Mouse (Mus musculus): ENCODE results near the gene Trim39. TPM values are rescaled to one million over a fixed set of nuclear protein-coding genes. Genes with fewer than 3 reads are reported as not detected.

Gene Trim39
- polyA plus RNA-seq (2012; fragmentation: generic; extraction: Trizol), result 5.1 TPM
- long read RNA-seq, experiment 1, partial matches to known transcripts, result 0 of 3 reads
- long read RNA-seq, experiment 1, other reads (novel, unspliced or antisense), result 1 of 3 reads
- long read RNA-seq, experiment 2, transcript Trim39-203 (7 exons, 3,204 nt), result major isoform, 22 of 40 reads
- long read RNA-seq, experiment 2, partial matches to known transcripts, result 6 of 40 reads
- long read RNA-seq, experiment 2, other reads (novel, unspliced or antisense), result 9 of 40 reads

DNA sequence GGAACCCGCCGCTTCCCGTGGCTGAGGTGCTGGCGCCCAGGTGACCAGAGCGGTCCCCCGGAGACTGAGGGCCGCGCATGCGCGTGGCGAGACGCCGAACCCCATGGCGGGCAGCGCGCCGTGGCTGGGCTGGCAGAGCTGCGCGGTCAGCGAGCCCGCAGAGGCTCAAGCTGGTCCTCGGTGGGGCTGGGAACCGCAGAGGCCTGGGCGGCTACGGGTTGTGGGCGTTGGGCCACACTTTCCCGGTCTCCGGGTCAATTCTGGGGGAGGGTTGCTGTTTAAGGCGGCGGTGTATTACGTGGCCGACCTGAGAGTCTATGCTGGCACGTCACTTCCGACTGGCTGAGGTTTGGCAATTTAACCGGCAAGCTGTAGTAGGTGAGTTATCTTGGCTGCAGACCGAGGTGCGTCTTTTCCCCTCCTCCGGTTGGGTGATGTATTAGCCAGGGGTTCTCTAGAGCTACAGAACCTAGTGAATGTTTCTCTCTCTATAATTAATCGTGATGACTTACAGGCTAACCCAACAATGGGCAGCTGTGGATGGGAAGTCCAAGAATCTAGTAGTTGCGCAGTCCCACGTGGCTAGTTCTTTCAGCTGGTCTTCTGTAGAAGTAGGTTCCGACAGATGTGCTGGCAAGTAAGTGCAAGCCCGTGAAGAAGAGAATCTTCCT is at the start of gene Trim39:
Gene Trim39, minus strand, starts transcription at position 662 of the 671 bp plus-strand sequence.
- H3K4me3 ChIP-seq (ENCODE audit: insufficient read depth, poor library complexity, severe bottlenecking), result peak within 1 kb of the TSS; percentile 80
- peaks cover 59% of the 10 kb centered on the region for H3K36me3 ChIP-seq (ENCODE audit: control insufficient read depth, insufficient read depth)
- peaks cover 47% of the 10 kb centered on the region for H3K79me3 ChIP-seq (ENCODE audit: low read depth)
- H3K27me3 ChIP-seq (ENCODE audit: control insufficient read depth, insufficient read depth, insufficient read length), result no peaks in the 10 kb centered on the region
- peaks cover 67% of the 10 kb centered on the region for H3K79me2 ChIP-seq (ENCODE audit: control insufficient read depth, insufficient read depth)
- TF ChIP-seq CEBPB (IDR thresholded peaks at IDR 0.05; ENCODE audit: low read depth) (no peak), CTCF (IDR thresholded peaks at IDR 0.05; ENCODE audit: control insufficient read depth, insufficient read depth, insufficient read length) (no peak), MYOG (IDR thresholded peaks at IDR 0.05; ENCODE audit: control insufficient read depth, extremely low read depth, insufficient read length) (no peak), USF1 (IDR thresholded peaks at IDR 0.05; ENCODE audit: low read depth) (no peak), MAX (IDR thresholded peaks at IDR 0.05) (no peak), FOSL1 (IDR thresholded peaks at IDR 0.05; ENCODE audit: insufficient read depth, low read length, poor library complexity, severe bottlenecking) (no peak), MYOD1 (IDR thresholded peaks at IDR 0.05; ENCODE audit: control insufficient read depth, insufficient read length, low read depth) (no peak)
- H3ac ChIP-seq (ENCODE audit: control insufficient read depth, insufficient read length, low read depth), result peak within 1 kb of the TSS; percentile 84

GRCm38 (mm10) chr17:36315689-36316253 is 43.7 kb upstream of the Trim39 start:
- H3K79me2 ChIP-seq (ENCODE audit: control insufficient read depth, insufficient read depth), result no peaks in the 10 kb centered on the region
- no peak overlapping the region for H3ac ChIP-seq (ENCODE audit: control insufficient read depth, insufficient read length, low read depth)
- H3K4me3 ChIP-seq (ENCODE audit: insufficient read depth, poor library complexity, severe bottlenecking), result no peak overlapping the region
- no peaks in the 10 kb centered on the region for H3K79me3 ChIP-seq (ENCODE audit: low read depth)
- no peak for TF ChIP-seq MAX (IDR thresholded peaks at IDR 0.05)
- TF ChIP-seq FOSL1 (IDR thresholded peaks at IDR 0.05; ENCODE audit: insufficient read depth, low read length, poor library complexity, severe bottlenecking), result no peak
- no peak for TF ChIP-seq CTCF (IDR thresholded peaks at IDR 0.05; ENCODE audit: control insufficient read depth, insufficient read depth, insufficient read length)
- TF ChIP-seq MYOD1 (IDR thresholded peaks at IDR 0.05; ENCODE audit: control insufficient read depth, insufficient read length, low read depth), result no peak
- TF ChIP-seq USF1 (IDR thresholded peaks at IDR 0.05; ENCODE audit: low read depth), result no peak
- TF ChIP-seq MYOG (IDR thresholded peaks at IDR 0.05; ENCODE audit: control insufficient read depth, extremely low read depth, insufficient read length), result no peak
- TF ChIP-seq CEBPB (IDR thresholded peaks at IDR 0.05; ENCODE audit: low read depth), result no peak
- no peaks in the 10 kb centered on the region for H3K36me3 ChIP-seq (ENCODE audit: control insufficient read depth, insufficient read depth)
- H3K27me3 ChIP-seq (ENCODE audit: control insufficient read depth, insufficient read depth, insufficient read length), result no peaks in the 10 kb centered on the region

GRCm38 (mm10) chr17:36315041-36315688 is 43.1 kb upstream of the Trim39 start:
- Histone ChIP-seq H3K79me3 (ENCODE audit: low read depth) (no peaks in the 10 kb centered on the region), H3K27me3 (ENCODE audit: control insufficient read depth, insufficient read depth, insufficient read length) (no peaks in the 10 kb centered on the region), H3K4me3 (ENCODE audit: insufficient read depth, poor library complexity, severe bottlenecking) (peak overlapping the region; percentile 28), H3ac (ENCODE audit: control insufficient read depth, insufficient read length, low read depth) (peak overlapping the region; percentile 45), H3K79me2 (ENCODE audit: control insufficient read depth, insufficient read depth) (no peaks in the 10 kb centered on the region), H3K36me3 (ENCODE audit: control insufficient read depth, insufficient read depth) (no peaks in the 10 kb centered on the region)
- TF ChIP-seq CEBPB (IDR thresholded peaks at IDR 0.05; ENCODE audit: low read depth) (no peak), FOSL1 (IDR thresholded peaks at IDR 0.05; ENCODE audit: insufficient read depth, low read length, poor library complexity, severe bottlenecking) (no peak), MAX (IDR thresholded peaks at IDR 0.05) (no peak), MYOD1 (IDR thresholded peaks at IDR 0.05; ENCODE audit: control insufficient read depth, insufficient read length, low read depth) (no peak), CTCF (IDR thresholded peaks at IDR 0.05; ENCODE audit: control insufficient read depth, insufficient read depth, insufficient read length) (no peak), USF1 (IDR thresholded peaks at IDR 0.05; ENCODE audit: low read depth) (no peak), MYOG (IDR thresholded peaks at IDR 0.05; ENCODE audit: control insufficient read depth, extremely low read depth, insufficient read length) (no peak)

GRCm38 (mm10) chr17:36314511-36314910 is 42.5 kb upstream of the Trim39 start:
- peak overlapping the region; percentile 28 for H3K4me3 ChIP-seq (ENCODE audit: insufficient read depth, poor library complexity, severe bottlenecking)
- H3K36me3 ChIP-seq (ENCODE audit: control insufficient read depth, insufficient read depth), result no peaks in the 10 kb centered on the region
- H3ac ChIP-seq (ENCODE audit: control insufficient read depth, insufficient read length, low read depth), result no peak overlapping the region
- no peaks in the 10 kb centered on the region for H3K27me3 ChIP-seq (ENCODE audit: control insufficient read depth, insufficient read depth, insufficient read length)
- H3K79me2 ChIP-seq (ENCODE audit: control insufficient read depth, insufficient read depth), result no peaks in the 10 kb centered on the region
- TF ChIP-seq MYOG (IDR thresholded peaks at IDR 0.05; ENCODE audit: control insufficient read depth, extremely low read depth, insufficient read length) (no peak), FOSL1 (IDR thresholded peaks at IDR 0.05; ENCODE audit: insufficient read depth, low read length, poor library complexity, severe bottlenecking) (no peak), CTCF (IDR thresholded peaks at IDR 0.05; ENCODE audit: control insufficient read depth, insufficient read depth, insufficient read length) (no peak), MYOD1 (IDR thresholded peaks at IDR 0.05; ENCODE audit: control insufficient read depth, insufficient read length, low read depth) (no peak), MAX (IDR thresholded peaks at IDR 0.05) (no peak), CEBPB (IDR thresholded peaks at IDR 0.05; ENCODE audit: low read depth) (no peak), USF1 (IDR thresholded peaks at IDR 0.05; ENCODE audit: low read depth) (no peak)
- no peaks in the 10 kb centered on the region for H3K79me3 ChIP-seq (ENCODE audit: low read depth)

DNA sequence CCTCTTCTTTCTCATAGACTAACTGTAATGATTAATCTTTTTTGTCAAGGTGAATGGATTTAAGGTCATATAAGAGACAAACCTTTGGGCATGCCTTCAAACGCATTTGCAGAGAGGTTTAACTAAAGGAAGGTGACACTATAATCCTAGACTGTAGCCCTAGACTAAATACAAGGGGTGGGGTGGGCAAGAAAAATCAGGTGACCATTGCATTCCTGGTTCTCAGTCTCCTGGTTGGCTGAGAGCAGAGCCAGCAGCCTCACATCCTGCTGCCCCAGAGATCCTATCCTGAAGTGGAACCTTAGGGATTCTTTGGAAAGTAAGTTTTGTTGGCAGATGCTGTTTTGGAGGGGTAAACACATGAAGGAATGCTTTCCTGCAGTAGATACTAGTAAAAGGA is 37.2 kb upstream of the Trim39 start:
- no peaks in the 10 kb centered on the region for H3K79me3 ChIP-seq (ENCODE audit: low read depth)
- TF ChIP-seq FOSL1 (IDR thresholded peaks at IDR 0.05; ENCODE audit: insufficient read depth, low read length, poor library complexity, severe bottlenecking) (no peak), MYOD1 (IDR thresholded peaks at IDR 0.05; ENCODE audit: control insufficient read depth, insufficient read length, low read depth) (no peak), MAX (IDR thresholded peaks at IDR 0.05) (no peak), CTCF (IDR thresholded peaks at IDR 0.05; ENCODE audit: control insufficient read depth, insufficient read depth, insufficient read length) (no peak), MYOG (IDR thresholded peaks at IDR 0.05; ENCODE audit: control insufficient read depth, extremely low read depth, insufficient read length) (no peak), USF1 (IDR thresholded peaks at IDR 0.05; ENCODE audit: low read depth) (no peak), CEBPB (IDR thresholded peaks at IDR 0.05; ENCODE audit: low read depth) (no peak)
- no peak overlapping the region for H3ac ChIP-seq (ENCODE audit: control insufficient read depth, insufficient read length, low read depth)
- no peaks in the 10 kb centered on the region for H3K27me3 ChIP-seq (ENCODE audit: control insufficient read depth, insufficient read depth, insufficient read length)
- no peaks in the 10 kb centered on the region for H3K79me2 ChIP-seq (ENCODE audit: control insufficient read depth, insufficient read depth)
- no peak overlapping the region for H3K4me3 ChIP-seq (ENCODE audit: insufficient read depth, poor library complexity, severe bottlenecking)
- H3K36me3 ChIP-seq (ENCODE audit: control insufficient read depth, insufficient read depth), result no peaks in the 10 kb centered on the region

Data from C2C12 (cell line).